Mouse (Mus musculus): ENCODE data around the gene Krt14.
"Not testable (repeated sequence)": the region's sequence is repeated elsewhere in the genome, so short reads cannot be mapped to it uniquely, and the experiment has no call there.

Gene Krt14

DNA sequence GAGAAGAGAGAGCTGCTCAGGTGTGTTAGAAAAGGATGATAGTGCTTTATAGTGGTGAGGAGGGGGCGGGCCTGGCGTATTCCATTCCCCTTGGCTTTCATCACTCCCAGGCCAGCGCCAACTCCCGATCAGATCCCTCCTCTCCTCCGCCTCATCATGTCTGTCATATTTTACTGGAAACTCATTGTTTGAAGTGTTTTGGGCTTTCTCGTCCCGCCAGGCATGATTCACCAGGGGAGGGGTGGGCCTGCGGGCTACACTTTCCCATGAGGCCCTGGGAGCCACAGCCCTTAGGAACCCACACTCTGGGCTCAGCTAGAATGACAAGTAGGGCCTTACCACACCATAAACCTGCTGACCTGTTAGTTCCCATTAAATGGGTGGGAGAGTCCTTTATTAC is at the start of gene Krt14:
TSS of gene Krt14 (minus strand) at position 51 of the 400 bp plus-strand sequence.
- no peak for DNase-seq (ENCODE audit: low read depth)

DNA sequence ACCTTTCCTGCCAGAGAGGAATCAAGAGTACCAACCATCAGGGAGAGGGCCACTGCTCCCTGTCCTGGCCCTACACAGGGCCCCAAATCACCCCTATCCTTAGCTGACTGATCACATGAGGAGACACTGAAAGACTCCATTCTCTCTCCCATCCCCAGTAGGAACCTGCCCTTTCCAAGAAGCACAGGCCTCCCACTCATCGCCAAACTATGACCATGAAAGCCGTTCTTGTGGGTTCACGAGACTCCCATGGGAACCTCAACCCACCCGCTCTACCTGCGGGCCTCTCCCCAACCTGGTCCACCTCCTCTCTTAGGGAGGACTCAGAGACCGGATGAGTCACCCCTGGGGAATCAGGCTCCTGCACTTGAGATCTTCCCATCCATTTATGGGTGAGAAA is 48.2 kb upstream of the Krt14 start:
- DNase-seq (ENCODE audit: low read depth), result no peak

DNA sequence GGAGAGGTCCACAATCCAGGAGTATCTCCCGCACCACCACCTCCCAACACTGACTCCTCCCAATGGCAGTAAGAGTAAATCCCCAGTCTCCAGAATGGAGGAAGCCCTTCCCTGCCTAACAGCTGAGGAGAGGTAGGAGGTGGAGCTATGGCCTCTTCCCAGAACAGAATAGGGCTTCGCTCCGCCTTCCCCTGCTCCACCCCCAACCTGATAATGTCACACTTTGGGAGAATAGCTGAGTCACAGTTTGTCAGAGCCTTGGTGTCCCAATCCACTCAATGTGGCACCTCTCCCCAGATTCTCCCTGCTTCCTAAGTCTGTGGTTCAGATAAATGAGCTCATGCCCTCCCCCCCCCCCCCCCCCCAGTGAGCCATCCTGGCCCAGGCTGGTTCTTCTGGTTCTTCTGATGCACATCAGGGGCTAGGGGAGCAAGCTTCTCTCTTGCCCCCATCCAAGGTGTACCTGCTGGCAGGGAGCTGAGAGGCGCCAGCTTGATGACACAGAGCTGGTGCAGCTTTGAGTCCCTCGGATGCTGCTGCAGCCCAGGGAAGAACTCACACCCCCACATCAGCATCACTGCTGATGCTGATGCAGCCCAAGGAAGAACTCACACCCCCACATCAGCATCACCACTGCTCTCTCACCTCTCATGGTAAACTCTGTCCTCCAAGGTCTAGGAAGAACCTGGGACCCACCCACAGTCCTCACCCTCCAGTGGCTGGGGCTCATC is 47.2 kb upstream of the Krt14 start:
- no peak for DNase-seq (ENCODE audit: low read depth)

DNA sequence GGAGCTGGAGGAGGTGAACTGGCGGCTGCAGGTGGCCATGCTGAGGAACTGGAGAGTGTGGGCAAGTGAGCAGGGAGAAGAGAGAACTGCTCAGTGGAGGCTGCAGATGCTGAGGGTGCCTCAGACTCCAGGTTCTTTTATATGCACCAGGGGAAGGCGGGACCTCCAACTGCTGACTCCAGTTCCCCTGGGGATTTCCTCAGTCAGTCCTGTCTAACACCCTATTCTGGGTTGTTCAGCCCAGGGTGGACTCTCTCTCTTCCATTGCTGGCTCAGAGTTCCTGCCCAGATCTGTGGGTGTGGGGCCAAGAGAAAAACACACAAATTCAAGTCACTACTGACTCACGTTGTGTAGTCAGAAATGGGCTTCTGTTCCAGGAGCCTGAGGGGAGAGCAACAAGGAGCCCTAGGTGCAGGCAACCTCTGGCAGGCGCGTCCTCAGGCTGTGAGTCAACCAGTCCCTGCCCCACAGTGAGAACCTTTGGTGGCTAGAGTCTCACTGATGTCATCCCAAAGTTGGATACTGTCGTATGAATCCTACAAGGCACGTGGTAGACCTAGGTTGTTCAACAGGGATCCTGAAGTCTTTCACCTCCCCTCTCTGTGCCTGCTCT is 41.6 kb upstream of the Krt14 start, which contains the start of gene Krt16:
TSS of gene Krt16 (minus strand) at position 51 of the 614 bp plus-strand sequence.
- no peak for DNase-seq (ENCODE audit: low read depth)

DNA sequence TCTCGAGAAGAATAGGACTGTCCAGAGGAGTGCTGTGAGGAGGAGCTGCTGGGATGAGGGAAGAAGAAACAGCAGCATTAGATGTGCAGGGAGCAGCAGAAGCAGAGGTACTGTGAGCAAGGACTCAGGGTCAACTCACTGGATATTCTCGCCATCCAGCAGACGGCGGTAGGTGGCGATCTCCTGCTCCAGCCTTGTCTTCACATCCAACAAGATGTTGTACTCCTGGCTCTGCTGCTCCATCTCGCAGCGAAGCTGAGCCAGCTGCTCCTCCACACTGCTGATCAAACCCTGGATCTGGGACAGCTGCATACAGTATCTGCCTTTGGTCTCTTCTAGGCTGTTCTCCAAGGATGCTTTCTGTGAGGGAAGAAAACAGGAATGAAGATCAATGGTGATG is 39.1 kb upstream of the Krt14 start:
- DNase-seq (ENCODE audit: low read depth), result not testable (repeated sequence)

DNA sequence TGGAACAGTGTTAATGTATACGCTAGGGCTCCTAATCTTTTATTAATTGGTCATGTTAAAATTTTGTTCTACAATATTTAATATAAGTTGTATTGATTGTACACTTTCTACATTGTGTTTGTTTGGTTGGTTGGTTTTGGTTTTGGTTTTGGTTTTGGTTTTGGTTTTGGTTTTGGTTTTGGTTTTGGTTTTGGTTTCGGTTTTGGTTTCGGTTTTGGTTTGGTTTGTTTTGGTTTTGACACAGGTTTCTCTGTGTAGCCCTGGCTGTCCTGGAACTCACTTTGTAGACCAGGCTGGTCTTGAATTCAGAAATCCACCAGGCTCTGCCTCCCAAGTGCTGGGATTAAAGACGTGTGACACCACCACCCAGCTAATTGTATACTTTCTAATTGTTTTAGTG is 32.9 kb upstream of the Krt14 start:
- DNase-seq (ENCODE audit: low read depth), result not testable (repeated sequence)

DNA sequence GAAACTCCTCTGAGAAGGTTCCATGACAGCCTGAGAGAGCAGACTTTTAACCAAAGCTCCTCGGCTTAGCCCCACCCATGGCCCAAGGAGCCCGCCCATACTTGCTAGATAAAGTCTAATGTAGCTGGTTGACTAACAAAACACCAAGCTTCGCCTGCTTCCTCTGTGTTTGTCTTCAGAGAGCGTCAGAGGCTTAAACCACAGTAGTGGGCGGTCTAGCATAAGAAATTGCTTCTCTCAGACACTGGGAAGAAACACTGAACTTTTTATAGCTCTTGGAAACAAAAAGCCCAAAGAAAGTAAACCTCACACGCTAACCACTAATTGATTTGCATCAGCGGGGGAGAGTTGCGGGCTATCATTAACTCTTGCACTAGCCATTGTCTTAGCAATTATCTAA is 14.4 kb upstream of the Krt14 start:
- no peak for DNase-seq (ENCODE audit: low read depth)

DNA sequence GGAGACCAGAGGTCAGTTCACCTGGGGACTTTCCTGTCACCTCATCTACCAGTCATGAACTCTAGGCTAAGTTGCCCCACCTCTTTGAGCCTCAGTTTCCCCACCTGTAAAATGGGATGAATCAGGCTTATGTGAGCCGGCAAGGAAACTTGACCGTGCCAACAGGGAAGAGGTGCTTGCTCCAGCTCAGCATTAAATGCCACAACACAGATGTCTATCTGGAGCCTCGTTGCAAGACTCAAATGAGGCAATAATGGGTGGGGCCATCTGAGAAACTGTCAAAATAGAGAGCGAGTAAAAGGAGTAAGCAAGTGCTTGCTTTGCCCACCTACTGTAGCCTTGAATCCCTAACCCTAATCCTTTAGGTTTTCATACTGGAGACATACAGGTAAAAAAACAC is 12.0 kb upstream of the Krt14 start:
- DNase-seq (ENCODE audit: low read depth), result no peak

DNA sequence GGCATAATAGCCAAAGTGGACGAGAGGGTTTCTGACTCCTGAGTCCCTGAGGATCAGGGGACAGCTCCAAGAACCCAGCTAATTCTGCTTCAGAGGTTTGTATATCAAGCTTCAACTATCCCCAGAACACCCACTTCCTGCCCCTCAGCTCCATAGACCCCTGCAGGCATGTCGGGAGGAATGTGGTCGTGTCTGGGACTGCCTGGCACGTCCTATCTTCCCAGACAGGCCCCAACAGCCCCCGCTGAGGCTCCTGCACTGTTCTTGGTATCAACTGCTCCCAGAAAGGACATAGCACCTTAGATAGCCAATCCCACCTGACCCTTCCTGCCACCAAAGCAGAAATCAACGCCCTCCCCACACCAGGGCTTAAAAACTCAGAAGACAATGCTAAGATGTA is 1.2 kb upstream of the Krt14 start:
- no peak for DNase-seq (ENCODE audit: low read depth)

DNA sequence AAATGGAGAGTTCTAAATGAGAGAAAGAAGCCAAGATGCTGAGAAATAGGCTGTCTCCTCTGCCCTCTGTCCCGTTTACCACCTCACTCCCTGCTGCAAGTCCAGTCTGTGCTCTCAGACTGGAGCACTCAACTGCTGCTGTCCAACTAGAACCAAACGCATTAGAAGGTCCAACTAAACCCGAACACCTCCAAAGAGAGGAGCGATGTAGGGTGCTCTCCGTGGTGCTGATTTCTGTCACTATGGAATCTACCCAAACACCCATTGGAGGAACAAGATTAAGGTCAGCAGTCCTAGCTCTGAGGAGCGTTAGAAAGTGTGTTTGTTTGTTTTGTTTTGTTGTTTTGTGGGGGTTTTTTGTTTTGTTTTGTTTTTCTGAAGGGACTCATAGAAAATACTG is 3.9 kb downstream of the Krt14 start:
- DNase-seq (ENCODE audit: low read depth), result peak; percentile 38

DNA sequence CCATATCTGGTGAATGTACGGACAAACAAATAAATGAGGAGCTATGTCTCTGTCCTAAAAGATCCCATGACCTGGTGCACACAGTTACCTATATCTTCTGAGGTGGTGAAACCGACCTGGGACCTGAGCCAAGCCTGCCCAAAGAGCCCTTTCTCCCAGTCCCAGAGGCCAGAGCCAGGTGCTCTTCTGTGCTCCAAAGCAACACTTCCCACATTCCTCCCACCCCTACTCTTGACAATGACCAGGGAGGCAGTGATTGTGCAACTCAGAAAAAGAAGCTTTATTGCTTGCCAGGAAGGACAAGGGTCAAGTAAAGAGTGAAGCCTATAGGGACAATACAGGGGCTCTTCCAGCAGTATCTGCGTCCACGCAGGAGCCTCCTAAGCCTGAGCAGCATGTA is 4.4 kb downstream of the Krt14 start:
- DNase-seq (ENCODE audit: low read depth), result no peak

DNA sequence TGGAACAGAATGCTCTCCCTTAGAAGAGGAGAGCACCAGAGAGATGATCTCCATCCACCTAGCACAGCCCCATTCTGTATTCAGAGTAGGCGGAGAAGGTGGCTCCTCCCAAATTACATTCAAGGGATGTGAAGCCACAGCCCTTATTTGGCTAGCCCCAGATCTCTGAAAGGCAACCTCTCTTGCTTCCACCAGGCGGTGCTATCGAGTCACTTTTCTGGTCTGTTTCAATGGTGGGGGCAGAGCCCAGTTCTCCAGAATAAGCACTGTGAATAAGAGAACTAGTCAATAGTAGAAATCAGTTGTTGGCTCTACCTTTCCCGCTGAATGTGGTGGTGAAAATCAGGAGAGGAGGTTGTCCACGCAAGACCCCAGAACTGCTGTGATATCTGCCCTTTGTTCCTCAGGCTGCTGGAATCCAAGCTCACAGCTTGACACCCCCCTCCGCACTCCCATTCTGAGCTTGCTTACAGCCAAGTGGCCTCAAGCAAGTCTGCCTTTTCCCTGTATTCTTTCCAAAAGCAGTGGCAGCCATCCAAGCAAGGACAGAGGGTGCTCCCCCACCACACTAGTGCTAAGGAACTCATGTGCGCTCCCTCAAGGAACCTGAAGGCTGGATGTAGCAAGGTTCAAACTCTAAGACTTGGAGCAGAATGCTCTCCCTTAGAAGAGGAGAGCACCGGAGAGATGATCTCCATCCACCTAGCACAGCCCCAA is 7.1 kb downstream of the Krt14 start:
- peak; percentile 32 for DNase-seq (ENCODE audit: low read depth)

DNA sequence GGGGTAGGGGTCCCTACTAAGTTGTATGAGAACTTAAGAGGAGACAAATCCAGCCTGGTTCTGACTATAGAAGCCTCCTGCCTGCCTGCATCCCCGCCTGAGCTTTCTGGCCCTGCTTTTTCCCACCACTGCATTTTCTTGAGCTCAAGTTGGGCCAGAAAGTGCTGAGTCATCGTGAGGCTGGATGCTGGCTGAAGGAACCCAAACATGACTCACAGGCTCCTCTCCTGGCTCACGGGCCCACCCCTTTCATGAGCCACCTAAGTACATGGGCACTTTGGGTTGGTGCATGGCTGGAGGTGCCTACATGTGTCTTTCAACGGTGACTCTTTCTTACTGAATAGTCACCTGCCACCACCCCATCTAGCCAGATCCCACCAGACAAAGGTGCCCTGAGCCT is 8.7 kb downstream of the Krt14 start:
- no peak for DNase-seq (ENCODE audit: low read depth)

DNA sequence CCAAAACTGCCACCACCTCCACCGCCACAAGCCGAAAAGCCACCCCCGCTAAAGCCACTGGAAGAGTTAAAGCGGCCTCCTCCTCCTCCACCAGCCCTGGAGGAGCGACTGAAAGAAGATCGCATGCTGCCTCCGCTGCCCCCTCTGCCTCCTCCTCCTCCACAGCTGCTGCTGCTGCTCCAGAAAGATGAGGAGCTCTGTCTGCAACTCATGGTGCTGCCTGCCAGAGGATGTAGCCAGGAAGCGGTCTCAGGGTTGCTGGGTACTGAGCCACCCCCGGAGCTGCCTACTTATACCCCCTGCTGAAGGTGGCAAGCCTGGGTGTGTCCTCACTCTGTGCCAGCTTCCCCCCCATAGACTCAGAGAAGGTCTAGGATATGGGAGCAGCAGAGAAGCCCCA is 14.4 kb downstream of the Krt14 start, which contains the start of gene Krt9:
TSS of gene Krt9 (minus strand) at position 255 of the 400 bp plus-strand sequence.
- no peak for DNase-seq (ENCODE audit: low read depth)

DNA sequence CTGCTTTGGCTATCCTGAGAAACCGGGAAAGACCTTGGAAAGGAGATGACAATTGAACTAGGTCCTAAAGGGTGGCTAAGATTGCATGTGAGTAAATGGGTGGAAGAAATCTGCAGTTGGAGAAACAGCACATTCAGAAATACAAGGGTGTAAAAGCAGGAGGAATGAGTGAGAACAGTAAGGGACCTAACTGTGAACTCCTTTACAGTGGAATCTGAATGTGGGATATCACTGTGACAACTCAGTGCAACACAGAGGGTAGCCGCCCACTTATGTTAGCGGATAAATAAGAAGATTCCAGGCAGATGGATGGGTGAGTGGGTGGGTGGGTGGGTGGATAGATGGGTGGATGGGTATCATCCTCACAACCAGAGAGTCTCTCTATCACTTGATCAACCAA is 15.5 kb downstream of the Krt14 start:
- DNase-seq (ENCODE audit: low read depth), result no peak

DNA sequence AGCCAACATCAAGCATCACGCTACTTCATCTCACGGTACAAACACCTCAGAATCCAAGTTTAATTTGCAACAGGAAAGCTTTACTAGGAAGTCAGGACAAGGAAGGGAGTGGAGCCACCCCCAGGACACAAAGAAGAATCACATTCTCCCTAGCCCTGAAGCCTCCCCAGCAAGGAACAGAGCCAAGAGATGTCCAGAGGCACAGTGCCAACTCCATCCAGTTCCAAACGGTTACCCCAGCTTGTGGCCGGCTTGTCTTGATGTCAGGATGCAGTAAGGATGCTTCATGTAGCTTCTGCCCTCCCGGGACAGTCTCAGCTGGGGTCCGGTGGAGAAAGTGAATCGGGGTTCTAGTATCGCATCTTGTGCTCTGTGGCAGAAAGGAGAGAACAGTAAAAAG is 20.6 kb downstream of the Krt14 start:
- DNase-seq (ENCODE audit: low read depth), result no peak

DNA sequence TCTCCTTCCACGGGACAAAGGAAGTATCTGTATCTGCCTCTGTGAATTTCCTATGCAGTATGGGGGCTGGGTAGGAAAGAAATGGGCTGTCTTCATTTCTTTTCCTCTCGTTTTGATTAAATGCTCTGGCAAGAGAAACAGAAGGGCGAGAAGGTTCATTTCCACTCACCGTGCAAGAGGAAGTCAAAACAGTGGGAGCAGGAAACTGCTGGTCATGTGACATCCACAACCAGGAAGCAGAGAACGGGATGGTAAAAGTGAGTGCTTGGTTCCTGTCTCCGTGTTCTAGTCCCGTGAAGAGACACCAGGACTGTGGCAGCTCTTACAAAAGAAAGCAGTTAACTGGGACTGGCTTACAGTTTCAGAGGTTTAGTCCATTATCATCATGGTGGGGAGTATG is 25.6 kb downstream of the Krt14 start:
- no peak for DNase-seq (ENCODE audit: low read depth)

DNA sequence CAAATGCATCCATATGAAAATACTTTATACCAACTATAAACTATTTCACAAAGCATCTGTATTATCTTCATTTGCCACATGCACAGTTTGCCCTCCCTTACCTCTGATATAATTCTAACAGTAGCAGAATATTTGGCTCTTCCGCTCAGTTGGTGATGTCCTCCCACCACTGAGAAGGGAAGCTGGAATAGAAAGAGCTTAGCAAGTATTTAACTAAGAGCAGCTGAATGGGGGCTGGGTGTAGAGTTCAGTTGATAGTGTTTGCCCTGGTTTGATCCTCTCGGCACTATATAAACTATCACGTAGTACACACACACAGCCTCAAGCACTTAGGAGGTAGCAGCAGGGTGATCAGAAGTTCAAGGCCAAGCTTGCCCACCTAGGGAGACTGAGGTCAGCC is 28.1 kb downstream of the Krt14 start:
- DNase-seq (ENCODE audit: low read depth), result no peak

DNA sequence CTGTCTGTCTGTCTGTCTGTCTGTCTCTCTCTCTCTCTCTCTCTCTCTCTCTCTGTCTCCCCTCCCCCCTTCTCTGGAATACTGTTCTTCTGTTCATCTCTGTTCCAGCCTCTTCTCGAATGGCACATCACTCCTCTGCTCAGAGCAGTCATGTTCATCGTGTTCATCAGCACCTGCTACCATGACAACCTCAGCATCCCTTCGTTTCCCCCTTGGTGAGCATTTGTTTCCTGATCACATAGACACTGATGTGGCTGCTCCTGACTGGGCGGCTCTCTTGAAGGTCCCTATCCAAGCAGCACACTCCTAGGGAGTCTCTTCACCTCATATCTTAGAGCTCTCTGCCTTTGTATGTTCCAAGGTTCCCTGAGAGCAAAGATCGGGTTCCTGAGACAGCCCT is 29.0 kb downstream of the Krt14 start:
- DNase-seq (ENCODE audit: low read depth), result no peak

DNA sequence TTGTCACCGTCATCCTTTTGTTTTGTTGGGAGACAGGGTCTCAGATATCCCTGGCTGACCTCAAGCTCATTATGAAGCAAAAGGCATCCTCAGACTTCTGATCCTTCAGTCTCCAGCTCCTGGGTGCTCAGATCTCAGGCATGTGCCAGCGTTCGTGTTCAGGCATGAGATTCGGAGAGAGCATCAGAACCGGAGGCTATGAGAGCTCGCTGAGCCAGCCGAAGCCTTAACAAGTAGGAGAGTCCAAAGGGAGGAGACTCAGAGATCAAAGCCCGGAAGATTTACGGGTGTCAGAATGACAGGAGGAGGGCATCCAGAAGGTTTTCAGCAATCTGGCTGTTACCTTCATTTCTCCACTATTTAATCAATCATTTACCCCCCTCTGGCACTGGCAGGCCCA is 30.6 kb downstream of the Krt14 start:
- DNase-seq (ENCODE audit: low read depth), result no peak

DNA sequence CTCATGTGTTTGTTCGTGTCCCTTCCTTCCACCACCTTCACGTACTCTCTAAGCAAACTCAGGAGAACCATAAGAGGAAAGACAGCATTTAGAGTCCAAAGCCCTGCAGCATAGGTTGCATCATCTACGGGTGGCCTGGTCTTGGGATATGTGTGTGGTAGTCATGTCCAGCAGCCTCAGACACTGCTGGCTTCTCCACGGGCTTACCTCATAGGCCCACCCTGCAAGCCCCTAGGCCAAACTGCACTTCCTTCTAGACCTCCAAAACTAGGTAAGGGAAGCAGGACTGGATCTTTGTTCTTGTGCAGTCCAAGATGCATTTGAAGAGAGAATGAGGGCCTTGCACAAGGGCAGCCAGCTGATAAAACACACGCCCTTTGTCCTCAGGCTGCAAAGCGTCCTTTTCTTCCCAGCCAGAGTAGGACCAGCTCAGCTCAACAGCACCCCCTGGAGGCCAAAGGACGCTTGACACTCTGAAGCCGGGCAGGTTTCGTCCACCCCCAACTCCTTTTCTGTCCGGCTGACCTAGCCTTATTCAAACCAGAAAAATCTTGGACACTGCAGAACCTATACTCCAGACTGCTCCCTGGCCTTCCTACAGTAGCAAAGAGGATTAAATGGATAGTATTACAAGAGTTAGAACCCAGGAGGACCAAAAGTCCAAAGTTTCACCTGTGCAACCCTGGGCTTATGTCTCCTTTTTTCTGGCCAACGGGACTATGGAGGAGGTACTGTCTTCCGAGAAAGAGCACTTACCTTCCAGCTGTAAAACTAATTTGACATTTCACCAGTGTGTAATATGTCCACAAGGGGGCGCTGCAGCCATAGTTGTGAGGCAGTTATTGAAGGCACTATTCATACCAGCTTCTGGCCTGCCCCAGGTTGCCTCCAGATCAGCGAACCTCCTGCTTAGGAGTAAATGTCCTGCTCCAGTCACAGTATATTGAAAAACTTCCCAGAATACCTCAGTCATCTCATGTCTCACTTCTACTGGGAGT is 38.3 kb downstream of the Krt14 start:
- DNase-seq (ENCODE audit: low read depth), result peak; percentile 47

DNA sequence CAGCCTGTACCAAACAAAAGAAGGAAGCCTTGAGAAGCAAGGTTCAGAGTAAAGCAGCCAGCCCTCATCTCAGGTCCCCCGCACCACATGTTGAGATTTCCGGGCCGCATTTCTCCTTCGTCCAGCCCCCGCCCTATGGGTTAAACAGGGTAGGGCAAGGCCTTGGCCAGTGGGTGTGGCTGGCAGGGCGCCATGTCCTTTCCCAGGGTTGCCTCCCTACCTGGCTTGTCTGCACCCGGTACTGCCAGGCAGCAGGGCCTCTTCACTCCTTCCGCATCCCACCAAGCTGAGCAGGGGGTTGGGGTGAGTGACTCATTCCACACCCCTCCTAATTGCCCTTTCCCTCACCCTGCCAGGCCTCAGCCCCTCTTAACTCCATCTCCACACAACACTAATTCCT is 39.3 kb downstream of the Krt14 start:
- no peak for DNase-seq (ENCODE audit: low read depth)
